In the genomic region with DNA sequence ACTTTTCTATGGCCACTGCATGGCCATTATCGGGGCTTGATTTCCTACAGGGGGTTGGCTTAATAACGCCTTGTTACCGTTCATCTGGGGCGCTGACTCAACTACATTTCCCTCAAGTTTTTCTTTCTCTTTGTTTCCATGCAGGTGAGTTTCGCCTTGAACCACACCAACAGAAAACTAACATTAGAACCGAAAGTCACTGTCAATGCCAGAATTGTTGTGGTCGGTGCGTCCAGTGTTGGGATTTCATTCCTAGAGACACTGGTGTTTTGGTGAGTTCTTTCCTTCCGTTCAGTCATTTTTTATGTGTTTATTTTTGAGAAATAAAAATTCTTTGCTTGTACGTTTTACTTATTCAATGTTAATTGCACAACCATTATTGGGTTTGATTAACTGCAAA, we compare ENCODE assay signal across 16 mouse cellular contexts.
"Had no signal": no experiment of that assay in that cellular context is flagged by ENCODE, and none has a peak within 500 bp of the region (broad histone marks: within the 10 kb centered on the region; RNA-seq: fewer than 3 reads in every experiment).

No protein-coding gene starts in this region.

- H3K36me3 ChIP-seq: neural tube, embryonic 13.5 days; neural tube, embryonic 15.5 days; stomach, embryonic 15.5 days had no signal

- H3K27me3 ChIP-seq: neural tube, embryonic 13.5 days; neural tube, embryonic 15.5 days; stomach, embryonic 15.5 days had no signal

- H3K27ac ChIP-seq: neural tube, embryonic 13.5 days; neural tube, embryonic 15.5 days; stomach, embryonic 15.5 days; stomach, postnatal 0 days had no signal

- H3K9me3 ChIP-seq: neural tube, embryonic 13.5 days; neural tube, embryonic 15.5 days; stomach, embryonic 15.5 days had no signal

- H3K4me3 ChIP-seq: neural tube, embryonic 13.5 days; neural tube, embryonic 15.5 days; stomach, embryonic 15.5 days had no signal

- H3K9ac ChIP-seq: neural tube, embryonic 13.5 days; neural tube, embryonic 15.5 days; stomach, embryonic 15.5 days had no signal

- H3K4me2 ChIP-seq: neural tube, embryonic 13.5 days; neural tube, embryonic 15.5 days; stomach, embryonic 15.5 days had no signal

- H3K4me1 ChIP-seq: neural tube, embryonic 15.5 days; stomach, embryonic 15.5 days had no signal

- DNase-seq: retina, postnatal 1 day; right cerebral cortex, adult 18-20 months; right cerebral cortex, postnatal 14 days; right cerebral cortex, postnatal 25 days; right cerebral cortex, postnatal 4 days; spleen, adult 18-20 months; thymus, adult 18-20 months; thymus, adult 2 months; thymus, postnatal 14 days; thymus, postnatal 25 days; thymus, postnatal 36 days; thymus, postnatal 4 days had no signal
